Comparison of ENCODE assay signal across 9 mouse cellular contexts in genomic region chr5:52546950-52547349, GRCm38 (mm10). TPM values are rescaled to one million over a fixed set of nuclear protein-coding genes. Genes with fewer than 3 reads are reported as not detected.
DNase-seq lines count a peak whose midpoint lies in the region; ATAC-seq and TF ChIP-seq lines count a peak whose summit lies in the region.
"Had no signal": no experiment of that assay in that cellular context is flagged by ENCODE, and none has a peak within 500 bp of the region (broad histone marks: within the 10 kb centered on the region; RNA-seq: fewer than 3 reads in every experiment).

No protein-coding gene starts in this region.

- no peak overlapping the region for H3K9ac ChIP-seq in neural tube, embryonic 15.5 days (replicated peaks)
- no peak overlapping the region for H3K9ac ChIP-seq in limb, embryonic 11.5 days (ENCODE audit: low read length)
- H3K9ac ChIP-seq: lung, embryonic 15.5 days had no signal

- H3K4me1 ChIP-seq in neural tube, embryonic 15.5 days: peaks cover 10% of the 10 kb centered on the region
- no peaks in the 10 kb centered on the region for H3K4me1 ChIP-seq in limb, embryonic 11.5 days (ENCODE audit: control insufficient read depth, insufficient read depth, low read length)
- H3K4me1 ChIP-seq: lung, embryonic 15.5 days had no signal

- no peak overlapping the region for H3K4me2 ChIP-seq in neural tube, embryonic 15.5 days
- no peak overlapping the region for H3K4me2 ChIP-seq in limb, embryonic 11.5 days (ENCODE audit: low read depth, severe bottlenecking)
- H3K4me2 ChIP-seq: lung, embryonic 15.5 days had no signal

- H3K9me3 ChIP-seq in neural tube, embryonic 15.5 days (replicated peaks): no peaks in the 10 kb centered on the region
- H3K9me3 ChIP-seq in limb, embryonic 11.5 days (ENCODE audit: control insufficient read depth, low read length): no peaks in the 10 kb centered on the region
- H3K9me3 ChIP-seq: lung, embryonic 15.5 days had no signal

- H3K27me3 ChIP-seq in neural tube, embryonic 15.5 days (replicated peaks): no peaks in the 10 kb centered on the region
- H3K27me3 ChIP-seq in limb, embryonic 11.5 days (ENCODE audit: control insufficient read depth, insufficient read depth, low read length): no peaks in the 10 kb centered on the region
- H3K27me3 ChIP-seq: lung, embryonic 15.5 days had no signal

- H3K27ac ChIP-seq in gastrocnemius, adult 2 months: no peak overlapping the region
- no peak overlapping the region for H3K27ac ChIP-seq in neural tube, embryonic 15.5 days (replicated peaks)
- H3K27ac ChIP-seq in limb, embryonic 11.5 days (replicated peaks; ENCODE audit: low read depth, low read length): no peak overlapping the region
- H3K27ac ChIP-seq: lung, embryonic 15.5 days had no signal

- no peak overlapping the region for H3K4me3 ChIP-seq in gastrocnemius, adult 2 months
- H3K4me3 ChIP-seq in neural tube, embryonic 15.5 days (replicated peaks): no peak overlapping the region
- H3K4me3 ChIP-seq in limb, embryonic 11.5 days (ENCODE audit: low read depth, low read length): no peak overlapping the region
- H3K4me3 ChIP-seq: lung, embryonic 15.5 days had no signal

- intact Hi-C loops in gastrocnemius, adult 2 months (cut with DNase I): no loop called here

- peak; percentile 75 for TF ChIP-seq CTCF in gastrocnemius, adult 2 months (IDR thresholded peaks at IDR 0.05)

- ATAC-seq in neural tube, embryonic 15.5 days (ENCODE audit: low FRiP score): no peak
- ATAC-seq in limb, embryonic 11.5 days (ENCODE audit: insufficient number of reproducible peaks, low FRiP score, low TSS enrichment, low read depth): no peak

- DNase-seq in gastrocnemius, adult 2 months: no peak
- DNase-seq in gastrocnemius, postnatal 25 days: no peak
- DNase-seq in neural tube, embryonic 10.5 days (ENCODE audit: extremely low spot score, low spot score): peak; percentile 35
- peak; percentile 58 for DNase-seq in limb, embryonic 11.5 days (ENCODE audit: low spot score)
- peak; percentile 40 for DNase-seq in thymus, postnatal 25 days
- no peak for DNase-seq in layer of hippocampus, adult 8-10 months (ENCODE audit: low spot score in 2 of 2)
- no peak for DNase-seq in layer of hippocampus, adult 11-12 months (ENCODE audit: low spot score)

- 51% methylated on average over 3 of the region's 3 CpGs for WGBS in neural tube, embryonic 15.5 days
- WGBS in limb, embryonic 11.5 days: 43% methylated on average over 3 of the region's 3 CpGs

- no peaks in the 10 kb centered on the region for H3K36me3 ChIP-seq in neural tube, embryonic 15.5 days
- H3K36me3 ChIP-seq in limb, embryonic 11.5 days (ENCODE audit: control insufficient read depth, insufficient read depth, low read length): no peaks in the 10 kb centered on the region
- H3K36me3 ChIP-seq: lung, embryonic 15.5 days had no signal

RNA-seq across cellular contexts. Expression of gene Lgi2, which starts 19.3 kb away (rescaled TPM):
- total RNA-seq in gastrocnemius, adult 2 months (2021): 1 to 10 TPM; 1.0 to 1.3 TPM
- total RNA-seq in gastrocnemius, postnatal 25 days (2021): 1 to 10 TPM; 1.4 TPM
- polyA plus RNA-seq in neural tube, embryonic 15.5 days (2015; fragmentation: Nextera tagmentation; extraction: Ambion mirVana): 6.9 and 7.8 TPM in 2 replicates
- polyA plus RNA-seq in limb, embryonic 11.5 days (2014; fragmentation: Nextera tagmentation; extraction: Ambion mirVana): 0.79 and 1.2 TPM in 2 replicates
- total RNA-seq in layer of hippocampus, adult 8-10 months (2022): 10 to 100 TPM; 30.1 to 33.0 (median 31.1) TPM

Comparison
In these comparisons a context has a peak if more than half of its experiments do, and no peak if none do; other contexts are left out.
1. DNase-seq: peak in neural tube, embryonic 10.5 days (single experiment), limb, embryonic 11.5 days (single experiment) and thymus, postnatal 25 days (single experiment); none in gastrocnemius, adult 2 months (single experiment), gastrocnemius, postnatal 25 days (single experiment), layer of hippocampus, adult 8-10 months (0 of 2) and layer of hippocampus, adult 11-12 months (single experiment).
2. RNA of gene Lgi2, which starts 19.3 kb away (total RNA-seq): 30.1 to 33.0 TPM in layer of hippocampus, adult 8-10 months; 1.4 TPM in gastrocnemius, postnatal 25 days and 1.0 to 1.3 TPM in gastrocnemius, adult 2 months; every median in the first group is over 10 times any median in the second.